Mouse (Mus musculus) 3134 (cell line): ENCODE data around the gene BC049715.

Experiments used
- DNase-seq: peaks from one replicate; pipeline ENCODE4 v3.0.0-alpha.2; 2011; ENCODE audit warnings: low spot score; ENCODE audit not compliant: insufficient read length; ENCODE audit errors: extremely low read depth

BC049715 gene

DNA sequence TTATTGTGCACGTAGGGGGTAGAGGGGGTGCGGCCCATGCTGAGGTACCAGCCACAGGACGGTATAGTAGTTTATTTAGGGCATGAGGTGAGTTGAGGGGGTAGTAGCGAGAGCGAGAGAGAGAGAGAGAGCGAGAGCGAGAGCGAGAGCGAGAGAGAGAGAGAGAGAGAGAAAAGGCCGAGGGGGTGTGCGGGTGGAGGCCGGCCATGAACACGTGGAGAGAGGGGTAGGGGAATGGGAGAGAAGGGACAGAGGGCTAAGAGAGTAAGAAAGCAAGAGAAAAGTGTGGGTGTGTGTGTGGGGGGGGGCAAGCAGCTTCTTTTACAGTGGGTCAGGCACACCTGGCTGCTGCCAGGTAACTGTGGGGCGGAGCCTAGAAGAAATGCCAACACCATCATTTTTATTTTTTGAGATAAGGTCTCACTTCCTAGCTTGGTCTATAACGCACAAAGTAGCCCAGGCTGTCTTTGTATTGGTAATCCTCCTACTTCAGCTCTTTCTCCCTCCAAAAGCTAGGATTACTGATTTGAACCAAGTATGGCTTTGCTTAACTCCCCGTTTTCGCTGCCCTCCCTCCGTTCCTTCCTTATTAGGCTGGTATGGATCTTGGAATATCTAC lies 19.9 kb upstream of the BC049715 start:
- no peak for DNase-seq

DNA sequence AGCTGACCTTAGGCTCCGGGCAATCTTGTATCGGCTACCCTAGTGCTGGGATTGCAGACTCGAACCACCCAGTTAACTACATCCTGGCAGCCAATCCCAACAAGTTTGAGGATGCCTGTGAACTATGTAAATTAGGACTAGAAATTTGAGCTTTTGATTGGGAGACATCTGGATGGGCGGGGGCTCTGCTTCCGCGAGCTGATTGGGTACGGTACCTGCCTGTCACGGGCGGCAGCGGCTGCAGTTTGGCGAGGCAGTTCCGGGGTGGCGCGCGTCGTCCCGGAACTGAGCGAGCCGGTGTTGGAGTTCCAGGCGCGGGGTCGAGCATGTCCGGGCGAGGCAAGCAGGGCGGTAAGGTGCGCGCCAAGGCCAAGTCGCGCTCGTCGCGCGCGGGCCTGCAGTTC lies 19.4 kb upstream of the BC049715 start, which contains the start of gene H2afj:
Gene H2afj, plus strand, starts transcription at position 231 of the 404 bp plus-strand sequence.
- DNase-seq, result peak; percentile 99

DNA sequence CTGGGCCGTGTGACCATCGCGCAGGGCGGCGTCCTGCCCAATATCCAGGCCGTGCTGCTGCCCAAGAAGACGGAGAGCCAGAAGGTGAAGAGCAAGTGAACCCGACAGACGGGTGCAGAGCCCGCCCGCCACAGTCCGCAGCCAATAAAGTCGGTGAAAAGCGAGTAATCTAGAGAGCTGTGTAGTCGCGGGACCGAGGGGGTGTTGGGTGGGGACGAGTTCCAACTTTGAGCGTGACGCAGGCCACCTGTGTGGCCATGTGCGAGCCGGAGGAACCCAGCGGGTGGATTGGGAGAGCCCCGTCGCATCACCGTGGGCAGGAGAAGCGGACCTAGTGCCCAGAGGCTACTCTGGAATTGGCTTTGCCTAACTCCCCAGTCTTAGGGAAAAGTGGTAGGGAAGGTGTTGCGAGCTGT lies 18.8 kb upstream of the BC049715 start:
- peak; percentile 82 for DNase-seq

DNA sequence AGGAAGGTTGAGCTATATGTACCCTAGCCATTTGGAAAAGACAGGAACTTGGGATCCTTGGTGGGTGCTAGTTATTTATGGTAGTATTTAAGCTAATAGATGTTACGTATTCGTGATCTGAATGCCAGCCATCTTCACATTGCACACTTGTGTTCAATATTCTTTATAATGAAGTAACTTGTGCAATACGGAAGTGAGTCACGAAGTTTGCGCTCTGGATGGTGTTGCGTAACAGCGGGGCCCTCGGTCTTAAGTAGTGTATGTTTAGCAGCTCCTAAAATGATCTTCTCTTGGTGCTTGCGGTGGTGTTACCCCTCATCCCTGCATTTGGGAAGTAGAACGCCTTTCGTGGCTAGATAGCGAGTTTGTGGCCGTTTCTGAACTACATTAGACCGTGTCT lies 18.3 kb upstream of the BC049715 start:
- DNase-seq, result peak; percentile 72

DNA sequence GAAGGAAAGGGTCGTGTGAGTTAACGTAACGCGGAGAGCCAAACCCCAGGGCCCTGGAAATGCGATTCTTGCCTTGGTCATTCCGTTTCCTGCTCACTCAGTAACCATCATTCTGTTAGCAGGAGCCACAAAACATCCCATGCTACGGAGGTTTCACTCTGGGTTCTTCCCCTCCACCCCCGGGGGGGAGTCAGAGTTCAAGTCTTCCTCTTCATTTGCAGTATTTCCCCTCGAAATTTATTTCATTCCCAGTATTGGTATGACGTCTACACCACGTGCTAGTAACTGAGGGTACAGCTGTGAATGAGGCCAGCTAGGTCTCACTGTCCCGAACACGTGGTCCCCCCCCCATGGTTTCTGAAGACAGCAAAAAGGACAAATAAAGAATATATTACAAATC lies 17.8 kb upstream of the BC049715 start:
- DNase-seq, result no peak

DNA sequence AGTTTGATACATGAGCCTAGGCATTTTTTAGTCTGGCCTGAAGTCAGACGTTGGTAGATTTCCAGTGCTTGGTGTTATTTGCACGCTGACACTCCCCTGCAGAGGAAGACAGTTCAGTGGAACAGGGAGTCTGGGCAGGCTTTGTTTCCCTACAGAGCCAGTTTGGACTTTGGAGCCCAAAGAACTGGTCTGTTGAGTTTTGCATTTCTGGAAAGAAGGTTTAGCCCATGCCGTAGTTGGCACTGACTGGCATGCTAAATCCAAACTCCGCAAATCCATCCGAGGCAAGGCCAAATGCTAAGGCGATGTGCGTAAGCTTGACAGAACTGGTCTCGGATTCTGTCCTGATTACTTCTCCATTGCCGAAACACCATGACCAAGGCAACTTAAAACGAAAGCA lies 16.2 kb upstream of the BC049715 start:
- DNase-seq, result no peak

DNA sequence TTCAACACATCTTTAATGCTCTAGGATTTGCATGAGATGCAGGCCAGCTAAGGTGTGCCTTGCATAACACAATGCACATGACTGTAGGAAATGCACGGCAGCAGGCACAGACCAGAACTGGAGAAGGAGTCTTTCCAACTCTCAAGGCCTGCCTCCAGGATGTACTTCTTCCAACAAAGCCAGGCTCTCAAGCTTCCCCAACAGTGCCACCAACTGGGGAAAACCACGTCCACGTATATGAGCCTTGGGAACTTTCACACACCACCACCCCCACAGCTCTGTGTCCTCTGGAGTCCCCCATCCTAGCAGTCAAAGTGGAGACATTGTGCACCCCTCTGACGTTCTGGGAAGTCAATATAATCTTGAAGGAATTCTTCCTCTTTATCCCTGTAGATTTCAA lies 14.3 kb upstream of the BC049715 start:
- no peak for DNase-seq

DNA sequence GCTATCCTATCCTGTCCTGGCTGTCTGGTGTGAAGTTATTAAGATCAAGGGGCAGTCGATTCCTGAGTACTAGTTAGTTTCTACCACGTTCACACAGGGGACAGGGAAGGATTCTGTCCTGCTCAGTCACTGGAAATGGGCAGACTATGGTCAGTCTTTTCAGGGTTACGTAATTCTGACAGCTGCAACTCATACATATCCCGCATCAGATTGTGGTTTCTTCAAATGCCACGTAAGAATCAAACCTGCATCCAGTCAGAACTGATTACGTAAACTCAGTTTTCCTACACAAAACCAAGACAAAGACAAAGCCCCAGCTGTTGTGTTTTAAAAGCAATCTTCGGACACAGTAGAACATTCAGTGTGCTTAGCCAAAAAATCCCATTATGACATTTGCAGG lies 12.0 kb upstream of the BC049715 start:
- no peak for DNase-seq

DNA sequence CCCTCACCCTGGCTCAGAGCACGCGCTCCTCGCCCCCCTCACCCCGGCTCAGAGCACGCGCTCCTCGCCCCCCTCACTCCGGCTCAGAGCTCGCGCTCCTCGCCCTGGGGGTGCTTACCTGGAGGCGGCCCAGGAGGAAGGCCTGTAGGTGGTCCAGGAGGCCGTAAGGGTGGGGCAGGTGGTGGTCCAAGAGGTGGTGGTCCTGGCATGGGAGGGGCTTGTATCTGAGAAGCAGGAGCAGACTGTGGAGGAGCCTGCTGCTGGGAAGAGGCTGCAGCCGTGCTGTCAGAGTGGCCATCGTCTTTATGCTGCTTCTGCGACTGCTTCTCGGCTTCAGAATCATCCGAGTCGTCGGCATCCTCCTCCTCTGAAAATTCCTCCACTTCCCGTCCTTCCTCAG lies 10.6 kb upstream of the BC049715 start:
- no peak for DNase-seq

DNA sequence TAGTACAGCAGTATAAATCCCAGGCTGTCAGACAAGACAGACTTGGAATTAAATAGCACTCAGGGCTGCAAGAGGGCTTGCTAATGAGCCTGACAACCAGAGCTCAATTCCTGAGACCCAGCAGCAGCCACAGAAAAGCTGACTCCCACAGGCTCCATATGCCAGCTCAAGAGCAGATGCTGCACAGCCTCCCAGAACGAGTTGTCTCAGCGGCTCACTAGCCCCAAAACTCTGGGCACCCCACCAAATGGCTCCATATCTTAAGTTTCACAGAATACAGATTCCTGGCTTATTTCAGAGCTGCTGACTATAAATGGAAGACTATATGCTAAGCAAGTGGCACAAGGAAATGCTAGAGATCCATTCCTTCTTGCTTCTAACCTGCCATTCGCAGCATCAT lies 9.9 kb upstream of the BC049715 start:
- no peak for DNase-seq

DNA sequence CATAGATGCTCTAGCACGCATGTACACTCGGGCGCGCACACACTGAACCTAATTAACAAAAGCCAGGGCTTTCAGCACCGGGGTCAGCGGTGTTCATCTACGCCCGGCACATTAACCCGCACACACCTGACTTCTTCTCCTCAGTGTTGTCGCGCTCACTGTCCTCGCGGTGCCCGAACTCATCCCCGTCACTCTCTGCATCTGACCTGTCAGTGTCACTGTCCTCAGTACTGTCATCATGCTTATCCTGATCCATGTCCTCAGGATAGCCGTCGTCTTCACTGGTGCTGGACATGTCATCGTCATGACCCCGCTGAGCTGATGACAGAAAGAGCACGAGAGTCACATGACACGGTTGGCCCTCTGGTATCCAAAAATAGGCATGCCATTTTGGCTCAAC lies 7.0 kb upstream of the BC049715 start:
- DNase-seq, result no peak

DNA sequence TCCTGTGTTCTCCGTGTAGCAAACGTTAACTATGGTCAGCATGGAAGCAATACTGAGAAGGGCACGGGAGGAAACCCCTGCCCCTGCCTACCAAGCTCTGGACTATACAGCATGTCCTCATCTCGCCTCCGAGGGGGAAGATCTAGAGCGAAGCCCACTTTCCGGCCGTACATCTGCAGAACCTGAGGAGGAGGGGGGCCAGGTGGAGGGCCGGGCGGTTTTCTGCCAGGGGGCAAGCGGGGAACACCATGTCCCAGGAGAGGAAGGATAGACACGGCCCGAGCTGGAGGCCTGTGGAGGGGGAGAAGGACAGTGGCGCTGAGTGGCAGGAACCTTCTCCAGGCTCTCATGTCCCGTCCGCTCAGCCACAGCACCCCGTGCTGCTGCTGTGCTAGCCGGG lies 6.3 kb upstream of the BC049715 start:
- DNase-seq, result no peak

DNA sequence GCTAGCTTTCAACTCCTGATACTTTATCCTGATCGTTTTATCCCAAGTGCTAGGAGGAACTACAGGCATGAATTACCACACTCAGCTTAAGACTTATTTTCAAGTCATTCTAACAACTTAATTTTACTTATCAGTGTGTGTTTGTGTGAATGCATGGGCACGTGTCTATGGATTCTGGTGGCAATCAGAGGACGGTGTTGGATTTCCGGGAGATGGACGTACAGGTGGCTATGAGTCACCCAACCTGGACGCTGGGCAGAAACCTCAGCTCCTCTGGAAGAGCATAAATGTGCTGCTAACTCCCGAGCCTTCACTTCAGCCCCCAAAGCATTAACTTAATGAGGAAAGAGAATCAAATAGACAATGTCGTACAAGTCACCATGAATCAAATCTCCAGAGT lies 2.4 kb upstream of the BC049715 start:
- no peak for DNase-seq

DNA sequence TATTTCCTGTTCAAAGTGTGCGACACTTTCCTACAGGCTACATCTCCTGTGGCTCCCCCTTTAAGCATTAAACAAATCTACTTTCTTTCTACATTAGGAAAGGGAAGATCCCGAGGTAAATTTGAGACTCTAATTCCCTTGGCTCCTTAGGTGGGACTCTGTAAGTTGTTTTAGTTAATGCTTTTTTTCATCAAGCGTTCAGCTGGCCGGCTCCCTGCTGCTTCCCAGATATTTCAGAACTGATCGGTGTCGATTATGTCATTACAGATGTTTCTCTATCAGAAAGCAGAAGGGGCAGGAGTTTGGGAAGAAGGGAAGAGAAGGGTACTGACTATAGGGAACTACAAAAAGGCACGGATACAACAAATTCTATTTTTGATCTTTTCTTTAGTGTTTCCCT lies 310 bp upstream of the BC049715 start:
- no peak for DNase-seq

DNA sequence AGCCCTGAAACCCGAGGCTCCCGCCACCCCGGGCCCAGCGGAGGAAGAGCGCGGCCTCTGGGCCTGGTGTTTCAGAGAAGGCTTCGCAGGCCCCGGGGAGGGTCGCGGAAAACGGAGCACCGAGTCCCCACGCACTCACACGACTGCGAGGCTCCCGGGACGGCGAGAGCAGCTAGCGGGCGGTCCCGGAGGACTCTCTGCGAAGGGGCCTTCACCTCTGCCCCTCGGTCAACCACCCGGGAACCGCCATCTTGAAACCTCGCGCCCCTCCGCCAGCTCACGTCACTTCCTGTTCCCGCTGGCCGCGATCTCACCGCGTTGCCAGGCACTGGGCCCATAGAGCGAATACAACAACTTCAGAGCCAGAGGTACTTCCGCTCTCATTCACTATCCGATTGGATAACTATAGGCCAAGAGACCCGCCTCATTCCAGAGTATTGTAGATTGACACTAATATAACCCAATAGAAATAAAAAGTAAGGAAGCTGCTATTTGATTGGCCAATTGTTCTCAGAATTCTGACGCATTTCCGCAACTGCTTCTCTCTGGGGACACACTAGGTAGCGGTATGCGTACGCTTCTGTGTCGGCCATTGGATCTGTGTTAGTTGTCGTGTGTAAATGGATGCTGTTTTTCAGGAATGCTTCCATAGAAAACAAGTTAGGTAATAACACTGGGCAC lies 595 bp downstream of the BC049715 start, which contains the start of gene Wbp11:
Gene Wbp11, minus strand, starts transcription at position 353 of the 681 bp plus-strand sequence.
- DNase-seq, result peak; percentile 96

DNA sequence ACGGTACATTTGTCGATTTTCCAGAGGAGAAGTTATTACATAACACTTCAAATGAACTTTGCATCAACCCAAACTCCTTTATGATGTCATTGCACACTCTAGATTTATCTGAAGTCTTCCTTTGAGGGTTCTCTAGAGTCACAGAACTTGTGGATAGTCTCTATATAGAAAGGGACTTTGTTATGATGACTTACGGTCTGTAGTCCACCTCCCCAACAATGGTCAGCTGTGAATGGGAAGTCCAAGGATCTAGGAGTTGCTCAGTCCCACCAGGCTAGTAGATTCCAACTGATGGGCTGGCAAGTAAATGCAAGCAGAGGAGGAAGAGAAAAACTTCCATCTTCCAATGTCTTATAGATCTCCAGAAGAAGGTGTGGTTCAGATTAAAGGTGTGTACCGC lies 1.3 kb downstream of the BC049715 start:
- DNase-seq, result no peak

DNA sequence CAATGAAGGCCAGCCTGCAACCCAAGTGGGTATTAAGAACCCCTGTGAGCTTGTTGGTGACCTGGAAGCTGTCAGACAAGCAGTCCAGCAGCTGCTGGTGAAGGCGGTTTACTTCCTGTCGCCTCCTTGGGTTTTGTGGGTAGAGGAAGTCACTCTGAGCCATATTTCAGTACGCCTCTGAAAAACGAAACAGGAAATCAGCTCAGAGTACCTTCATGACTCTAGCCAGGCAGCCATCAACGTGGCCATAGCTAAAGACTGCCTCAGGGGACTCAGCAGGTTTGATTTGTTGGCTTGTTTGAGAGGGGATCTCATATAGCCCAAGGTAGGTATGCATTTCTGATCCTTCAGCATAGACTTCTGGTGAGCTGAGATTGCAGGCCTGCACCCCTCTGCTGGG lies 4.3 kb downstream of the BC049715 start:
- DNase-seq, result no peak

DNA sequence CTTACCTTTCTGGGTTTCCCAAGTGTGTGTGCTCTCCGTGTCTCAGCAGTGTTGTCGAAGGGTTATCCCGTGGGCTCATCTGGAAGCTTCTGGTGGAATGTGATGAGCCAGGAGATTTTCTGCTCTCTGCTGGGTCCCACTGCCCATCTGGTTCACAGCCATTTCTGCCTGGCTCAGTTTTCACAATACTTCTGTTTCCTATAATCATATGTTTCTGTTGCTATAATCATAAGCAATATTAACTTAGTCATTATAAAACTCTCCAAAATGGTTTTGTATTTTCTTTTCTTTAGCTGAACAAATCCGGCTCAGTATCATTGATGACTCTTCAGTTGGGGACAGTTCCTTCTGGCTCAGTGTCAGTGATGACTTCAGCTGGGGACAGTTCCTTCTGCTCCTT lies 7.9 kb downstream of the BC049715 start, which contains the start of gene Smco3:
Gene Smco3, minus strand, starts transcription at position 101 of the 400 bp plus-strand sequence.
- no peak for DNase-seq

DNA sequence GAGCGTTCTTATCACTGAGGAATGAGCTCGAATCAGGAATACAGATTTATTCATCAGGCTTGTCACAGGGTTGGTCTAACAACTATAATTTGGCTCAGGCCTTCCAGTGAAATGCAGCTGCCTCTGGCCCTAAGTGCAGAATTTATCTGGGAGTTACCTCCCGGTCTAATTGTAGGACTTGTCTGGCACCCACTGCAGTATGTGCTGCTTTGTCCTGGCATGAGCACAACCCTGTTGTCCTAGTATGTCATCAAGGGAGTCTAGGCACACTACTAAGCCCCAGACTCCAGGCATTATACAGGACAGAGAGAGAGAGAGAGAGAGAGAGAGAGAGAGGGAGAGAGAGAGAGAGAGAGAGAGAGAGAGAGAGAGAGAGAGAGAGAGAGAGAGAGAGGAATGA lies 9.9 kb downstream of the BC049715 start:
- DNase-seq, result no peak

DNA sequence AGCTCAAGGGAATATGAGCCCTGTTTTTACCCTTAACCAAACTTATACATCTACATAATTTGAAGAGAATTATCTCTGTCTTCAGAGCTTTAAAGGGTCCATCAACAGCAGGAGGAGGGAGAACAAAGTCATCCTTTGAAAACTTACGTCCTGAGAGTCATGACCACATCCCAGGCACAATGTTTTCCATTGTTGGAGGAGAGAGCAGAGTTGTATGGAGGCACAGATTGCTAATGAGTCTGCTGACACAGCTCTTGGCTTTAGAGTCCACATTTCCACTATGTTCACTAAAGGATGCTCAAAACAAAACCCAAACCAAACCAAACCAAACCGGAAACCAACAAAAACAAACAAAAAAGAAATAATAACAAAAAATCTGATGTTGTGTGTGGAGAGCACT lies 17.5 kb downstream of the BC049715 start:
- DNase-seq, result no peak

DNA sequence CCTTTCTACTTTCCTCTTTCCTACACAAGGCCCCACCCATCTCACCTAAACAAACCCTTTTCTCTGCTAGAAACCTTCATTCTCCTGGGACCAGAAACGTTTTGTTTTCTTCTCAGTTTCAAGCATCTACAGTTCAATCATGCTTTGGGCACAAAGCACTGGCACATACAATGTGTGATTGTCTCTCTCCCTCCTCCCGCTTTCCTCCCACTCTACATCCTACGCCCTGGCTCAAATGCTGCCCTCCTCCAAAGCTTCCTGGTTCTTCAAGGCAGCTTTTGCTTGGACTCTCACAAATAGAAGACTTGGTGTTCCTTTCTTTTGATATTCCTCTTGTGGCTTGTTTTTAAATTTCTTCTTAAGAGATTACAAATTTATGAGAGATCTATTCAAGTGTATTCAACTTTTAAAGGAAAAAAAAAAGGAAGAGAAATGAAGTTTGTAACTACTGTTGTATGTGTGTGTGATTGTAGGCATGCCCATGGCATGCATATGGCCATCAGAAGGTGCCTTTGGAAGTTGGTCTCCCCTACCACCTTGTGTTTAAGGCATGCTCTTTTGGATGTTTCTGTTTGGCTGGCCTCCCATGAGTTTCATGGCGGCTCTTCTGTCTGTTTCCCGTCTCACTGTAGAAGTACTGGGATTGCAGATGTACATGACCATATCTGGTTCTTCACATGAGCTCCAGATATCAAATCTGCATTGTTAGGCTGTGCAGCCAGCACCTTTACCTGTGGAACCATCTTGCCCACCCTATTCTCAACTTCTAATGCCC lies 18.5 kb downstream of the BC049715 start:
- DNase-seq, result no peak

DNA sequence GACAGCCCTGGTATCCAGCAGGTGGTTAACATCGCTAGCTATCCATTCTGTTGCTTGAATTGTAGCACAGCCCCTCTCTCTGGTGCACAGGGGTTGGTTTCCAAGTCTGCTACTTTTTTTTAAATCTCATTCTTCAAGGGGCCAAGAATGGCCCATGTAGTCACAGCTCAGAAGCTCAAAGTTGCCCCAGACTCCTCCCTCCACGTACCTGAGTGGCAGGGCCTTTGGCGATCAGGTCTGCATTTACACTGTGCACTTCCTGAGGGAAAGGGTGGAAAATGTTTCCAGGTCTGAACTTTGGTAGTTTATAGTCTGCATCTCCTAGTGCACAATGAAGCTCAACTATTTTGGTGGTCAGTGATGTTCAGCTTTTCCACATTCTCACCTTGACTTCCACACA lies 19.8 kb downstream of the BC049715 start:
- no peak for DNase-seq
